Mouse (Mus musculus) embryonic fibroblast, embryonic 13.5 days (primary cell): Measurements from ENCODE around the gene Snx10.

Experiments
- CTCF ChIP-seq: IDR thresholded peaks from 2 replicates; pipeline ENCODE4 v1.5.1; 2011; ENCODE audit warnings: mild to moderate bottlenecking, control low read depth, low read length, moderate library complexity, borderline replicate concordance; ENCODE audit not compliant: insufficient read depth
- POLR2A ChIP-seq: IDR thresholded peaks from 2 replicates; pipeline ENCODE4 v1.6.1; 2011; ENCODE audit warnings: low read depth, mild to moderate bottlenecking, control low read depth, low read length, moderate library complexity

- TF ChIP-seq POLR2A (no peak), CTCF (no peak)
Measured at GRCm38 (mm10) chr6:51566771-51567680, 43.3 kb downstream of the Snx10 start.
